Mouse (Mus musculus) heart, postnatal 4 days (tissue): ENCODE data around the gene Nek3. TPM values are rescaled to one million over a fixed set of nuclear protein-coding genes. Genes with fewer than 3 reads are reported as not detected.

Source experiments
- DNase-seq: peaks from one replicate; pipeline ENCODE4 v3.0.0; 2021
- total RNA-seq, 2 experiments: library from RNA; stranded (reverse); gene quantifications; 2 replicates each; pipeline ENCODE4 v1.2.3; 2021

Nek3 gene
- 1 to 10 TPM; 1.9 to 2.4 TPM for total RNA-seq

- DNase-seq, result peak; percentile 88
These were observed at the start of gene Nek3 for GRCm38 (mm10) chr8:22166080-22166603. Nek3 (minus strand) TSS chr8:22166435.

- peak; percentile 15 for DNase-seq
These were observed 48.6 kb upstream of the Nek3 start for GRCm38 (mm10) chr8:22214826-22215225.

GRCm38 (mm10) chr8:22209012-22209411 is 42.8 kb upstream of the Nek3 start:
- peak; percentile 27 for DNase-seq

GRCm38 (mm10) chr8:22207535-22207934 is 41.3 kb upstream of the Nek3 start:
- no peak for DNase-seq

- no peak for DNase-seq
These were observed 33.2 kb upstream of the Nek3 start for GRCm38 (mm10) chr8:22199481-22199880.

- no peak for DNase-seq
These were observed 31.7 kb upstream of the Nek3 start for GRCm38 (mm10) chr8:22197914-22198313.

GRCm38 (mm10) chr8:22193432-22194010 is 27.3 kb upstream of the Nek3 start:
- no peak for DNase-seq

- DNase-seq, result peak; percentile 93
These were observed 26.6 kb upstream of the Nek3 start, which contains the start of gene Vps36 for GRCm38 (mm10) chr8:22192660-22193431. Vps36 (plus strand) TSS chr8:22192809.

- DNase-seq, result peak; percentile 94
These were observed 19.5 kb upstream of the Nek3 start, which contains the start of gene Ckap2 for GRCm38 (mm10) chr8:22185431-22186397. Ckap2 (minus strand) TSS chr8:22185819.

- DNase-seq, result no peak
These were observed 18.6 kb upstream of the Nek3 start for GRCm38 (mm10) chr8:22184884-22185283.

- DNase-seq, result no peak
These were observed 9.7 kb upstream of the Nek3 start for GRCm38 (mm10) chr8:22175966-22176365.

GRCm38 (mm10) chr8:22169167-22169566 is 2.9 kb upstream of the Nek3 start:
- DNase-seq, result no peak

GRCm38 (mm10) chr8:22165251-22166079 is 770 bp downstream of the Nek3 start:
- DNase-seq, result no peak

GRCm38 (mm10) chr8:22164431-22164830 is 1.8 kb downstream of the Nek3 start:
- no peak for DNase-seq

- no peak for DNase-seq
These were observed 4.0 kb downstream of the Nek3 start for GRCm38 (mm10) chr8:22162206-22162605.

GRCm38 (mm10) chr8:22150345-22150663 is 15.9 kb downstream of the Nek3 start:
- DNase-seq, result peak; percentile 31

GRCm38 (mm10) chr8:22149643-22150344 is 16.4 kb downstream of the Nek3 start:
- DNase-seq, result no peak

- no peak for DNase-seq
These were observed 17.9 kb downstream of the Nek3 start for GRCm38 (mm10) chr8:22148367-22148740.

- no peak for DNase-seq
These were observed 18.4 kb downstream of the Nek3 start for GRCm38 (mm10) chr8:22147706-22148366.

- no peak for DNase-seq
These were observed 20.4 kb downstream of the Nek3 start for GRCm38 (mm10) chr8:22145831-22146230.
